Mouse (Mus musculus): Measurements from ENCODE around the gene Wdr5.

The Wdr5 gene

DNA sequence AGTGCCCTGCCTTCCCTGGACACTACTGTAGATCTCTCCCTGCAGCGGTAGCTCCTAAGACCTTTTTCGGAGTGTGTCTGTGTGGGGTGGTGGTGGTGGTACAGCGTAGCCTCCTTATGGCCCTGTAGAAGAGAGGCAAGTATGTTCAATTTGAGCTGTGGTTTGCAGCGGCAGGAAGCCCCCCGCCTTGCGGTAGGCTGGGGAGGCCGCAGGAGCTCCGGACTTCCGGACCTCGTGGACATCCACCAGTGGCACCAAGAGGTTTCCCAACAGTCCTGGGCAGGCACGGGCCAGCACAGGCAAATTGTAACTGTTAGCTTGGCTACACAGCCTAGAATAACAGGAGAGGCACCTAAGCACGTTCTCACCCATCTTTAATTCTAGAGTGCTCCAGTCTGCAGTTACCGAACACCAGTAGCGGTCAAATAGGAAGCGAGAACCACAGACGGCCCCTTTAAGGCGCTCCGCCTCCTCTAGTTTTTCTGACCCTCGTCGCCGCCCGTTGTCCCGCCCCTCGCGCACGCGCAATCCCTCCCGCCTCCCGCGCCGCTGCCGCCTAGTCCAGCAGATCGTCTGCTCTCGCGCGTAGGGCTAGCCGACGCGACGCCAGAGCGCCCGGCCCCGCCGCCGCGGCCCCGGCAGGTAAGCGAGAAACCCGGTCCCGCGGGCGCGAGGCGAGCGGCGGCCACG, at the start of gene Wdr5:
Gene Wdr5 (plus strand): TSS at position 519 of the 690 bp plus-strand sequence.
- DNase-seq: peak; percentile 97

DNA sequence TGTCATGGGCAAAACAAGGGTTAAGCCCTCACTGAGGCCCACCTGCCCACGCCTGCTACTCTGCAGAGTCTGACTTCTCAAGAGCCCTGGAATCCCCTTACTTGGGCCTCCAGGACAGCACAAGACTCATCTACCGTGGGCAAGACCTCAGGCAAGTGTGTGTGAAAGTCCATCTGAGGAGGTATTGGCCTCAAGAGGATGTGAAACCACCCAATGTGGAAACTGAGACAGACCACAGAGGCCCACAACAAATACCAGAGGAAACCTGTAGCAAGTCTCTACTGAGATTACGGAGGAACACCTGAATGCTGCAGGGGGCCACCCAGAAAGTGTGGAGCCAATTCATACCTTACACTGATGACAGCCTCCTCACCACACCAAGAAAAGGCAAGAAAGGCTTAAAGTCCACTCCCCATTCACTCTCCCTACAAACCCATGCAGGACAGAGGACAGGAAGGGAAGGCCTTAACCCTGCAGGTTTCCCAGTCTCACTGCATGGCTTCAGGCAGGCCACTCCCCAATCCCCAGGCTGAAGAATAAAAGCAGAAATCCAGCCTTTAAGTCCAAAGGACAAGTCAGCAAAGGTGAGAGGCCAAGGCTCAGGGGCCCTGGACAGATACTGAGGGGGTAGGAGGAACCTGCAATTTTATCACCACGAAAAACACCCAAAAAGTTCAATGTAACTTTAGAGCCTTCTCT, 45.5 kb upstream of the Wdr5 start:
- no peak for DNase-seq

DNA sequence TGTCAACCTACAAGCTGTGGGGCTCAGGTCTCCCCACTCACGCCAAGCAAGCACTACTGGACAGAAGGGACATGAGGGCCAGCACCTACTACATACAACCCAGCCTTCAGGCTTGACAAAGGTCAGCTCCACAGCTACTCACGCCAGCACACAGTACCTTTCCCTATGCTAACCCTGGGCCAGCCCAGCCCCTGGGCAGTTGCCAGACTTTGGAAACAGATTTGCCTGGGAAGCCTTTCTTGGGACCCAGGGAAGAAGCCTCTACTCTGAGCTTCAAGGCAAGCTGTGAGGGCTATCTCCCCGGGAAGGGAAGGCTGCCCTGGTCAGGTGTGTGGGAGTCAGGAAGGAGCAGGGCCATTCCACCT, 45.0 kb upstream of the Wdr5 start:
- no peak for DNase-seq

DNA sequence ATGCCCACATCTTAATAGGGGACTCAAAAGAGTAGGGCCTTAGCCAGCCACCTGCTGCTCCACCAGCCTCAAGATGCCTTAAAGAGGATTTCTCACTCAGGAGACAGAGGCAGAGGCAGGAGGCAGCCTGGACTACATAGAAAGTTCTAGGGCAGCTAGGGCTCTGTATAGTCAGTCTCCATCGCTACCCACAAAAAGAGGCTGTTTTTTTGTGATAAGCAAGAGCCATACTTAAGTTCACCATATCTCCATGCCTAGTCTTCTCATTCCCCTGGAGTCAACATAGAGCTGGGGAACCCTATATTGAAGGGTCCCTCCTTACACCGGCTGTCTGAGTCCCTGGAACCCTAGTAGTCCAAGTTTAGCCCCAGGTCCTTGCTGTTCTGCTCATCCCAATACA, 44.4 kb upstream of the Wdr5 start:
- no peak for DNase-seq

DNA sequence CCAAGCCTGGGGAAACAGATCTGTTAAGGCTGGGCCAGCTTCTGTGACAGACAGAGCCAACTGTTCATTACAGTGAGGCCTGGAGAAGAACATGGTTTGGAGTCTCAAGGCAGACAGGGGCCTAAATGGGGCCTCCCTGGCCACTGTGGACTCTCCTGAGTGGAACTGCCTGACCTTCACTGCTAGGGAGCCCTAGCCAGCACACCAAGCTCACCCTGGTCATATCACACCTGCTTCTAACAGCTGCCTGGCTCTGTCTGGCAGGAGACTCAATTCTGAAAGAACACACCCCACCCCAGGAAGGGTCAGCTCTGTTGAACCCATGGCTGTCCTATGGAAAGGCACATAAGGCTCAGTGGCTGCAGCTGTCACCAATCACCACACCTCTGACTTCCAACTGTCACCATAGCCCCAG, 43.8 kb upstream of the Wdr5 start:
- DNase-seq: no peak

DNA sequence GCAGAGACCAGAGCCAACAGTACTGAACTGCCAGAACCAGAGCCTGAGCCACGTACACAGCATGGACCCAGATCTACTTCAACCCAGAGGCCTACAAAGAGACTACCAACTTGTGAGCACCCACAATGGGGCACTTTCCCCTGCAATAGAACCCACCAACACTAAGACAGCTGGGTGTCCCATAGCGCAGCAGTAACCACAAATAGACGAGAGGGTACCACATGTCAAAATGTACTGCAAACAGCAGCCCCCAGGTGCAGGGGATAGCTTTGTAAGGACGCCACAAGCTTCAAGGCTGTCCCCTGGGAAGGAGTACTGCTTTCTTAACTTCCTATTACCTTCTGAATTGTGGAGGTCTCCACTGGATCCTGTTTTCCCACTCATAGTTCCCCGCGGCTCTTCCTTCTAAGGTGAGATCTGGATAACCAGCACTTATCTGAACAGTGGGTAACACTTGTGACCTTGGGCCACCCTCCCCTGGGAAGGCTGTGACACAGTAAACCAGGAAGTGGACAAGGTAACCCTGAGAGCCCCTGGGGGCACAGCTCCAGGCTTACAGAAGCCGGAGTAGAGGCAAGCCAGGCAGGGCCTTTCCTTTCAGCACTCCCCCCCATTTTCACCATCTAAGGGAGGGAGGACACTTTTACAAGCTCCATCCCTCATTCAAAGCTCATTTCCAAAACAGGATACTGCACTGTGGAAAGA, 41.7 kb upstream of the Wdr5 start:
- no peak for DNase-seq

DNA sequence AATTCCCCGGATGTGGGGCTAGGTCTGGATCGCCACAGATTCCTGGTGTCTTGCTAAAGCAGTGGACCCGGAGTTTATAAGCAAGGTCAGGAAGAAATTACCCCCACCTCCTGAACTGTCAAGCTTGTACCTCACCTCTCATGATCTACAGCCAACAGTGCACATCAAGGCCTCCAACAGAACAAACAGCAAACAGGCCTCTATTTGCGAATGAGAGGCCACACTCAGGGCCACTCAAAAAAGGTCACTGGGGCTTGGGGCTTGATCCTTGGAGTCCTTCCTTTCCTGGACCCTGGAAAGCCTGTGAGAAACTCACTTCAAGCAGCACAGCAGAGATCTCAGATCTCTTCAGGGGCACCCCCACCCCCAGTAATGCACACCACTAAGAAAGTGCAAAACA, 41.0 kb upstream of the Wdr5 start:
- DNase-seq: no peak

DNA sequence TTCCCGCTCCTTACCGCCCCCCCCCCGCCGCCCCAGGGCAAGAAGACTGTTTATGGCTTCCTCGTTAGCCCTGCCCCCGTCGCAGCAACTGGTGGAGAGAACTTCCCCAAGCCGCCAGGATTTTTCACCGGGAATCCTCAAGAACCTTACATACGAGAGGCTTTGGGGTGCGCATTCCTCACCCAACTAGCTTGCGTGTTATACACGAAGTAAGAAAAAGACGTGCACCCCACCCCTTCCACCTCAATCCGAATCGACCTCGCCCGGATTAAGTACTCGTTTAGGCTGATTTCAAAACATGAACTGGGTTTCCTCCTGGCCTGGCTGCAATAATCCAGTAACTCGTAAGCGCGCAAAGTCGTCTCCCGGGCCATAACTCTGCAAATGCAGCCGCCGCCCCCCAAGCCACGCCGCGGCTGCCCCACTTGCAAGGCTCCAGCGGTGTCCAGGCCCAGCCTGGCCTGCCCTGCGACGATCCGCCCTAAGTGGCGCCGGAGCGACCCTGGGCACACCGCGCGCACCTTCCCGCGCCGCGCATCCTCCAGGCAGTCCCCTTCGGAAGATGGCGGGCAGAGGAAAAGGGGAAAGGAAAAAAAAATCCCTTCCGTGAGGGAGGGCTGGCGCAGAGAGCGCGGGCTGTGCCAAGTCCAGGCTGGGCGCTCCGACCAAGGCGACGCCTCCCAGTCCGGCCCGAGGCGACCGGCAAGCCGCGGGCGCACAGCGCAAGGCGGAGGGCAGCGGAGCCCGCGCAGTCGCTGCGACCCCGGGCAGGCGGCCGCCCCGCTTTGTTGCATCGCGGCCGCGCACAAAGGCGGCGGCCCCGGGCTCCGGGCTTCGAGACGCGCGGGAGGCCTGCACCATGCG, 40.1 kb upstream of the Wdr5 start:
- DNase-seq: peak; percentile 25

DNA sequence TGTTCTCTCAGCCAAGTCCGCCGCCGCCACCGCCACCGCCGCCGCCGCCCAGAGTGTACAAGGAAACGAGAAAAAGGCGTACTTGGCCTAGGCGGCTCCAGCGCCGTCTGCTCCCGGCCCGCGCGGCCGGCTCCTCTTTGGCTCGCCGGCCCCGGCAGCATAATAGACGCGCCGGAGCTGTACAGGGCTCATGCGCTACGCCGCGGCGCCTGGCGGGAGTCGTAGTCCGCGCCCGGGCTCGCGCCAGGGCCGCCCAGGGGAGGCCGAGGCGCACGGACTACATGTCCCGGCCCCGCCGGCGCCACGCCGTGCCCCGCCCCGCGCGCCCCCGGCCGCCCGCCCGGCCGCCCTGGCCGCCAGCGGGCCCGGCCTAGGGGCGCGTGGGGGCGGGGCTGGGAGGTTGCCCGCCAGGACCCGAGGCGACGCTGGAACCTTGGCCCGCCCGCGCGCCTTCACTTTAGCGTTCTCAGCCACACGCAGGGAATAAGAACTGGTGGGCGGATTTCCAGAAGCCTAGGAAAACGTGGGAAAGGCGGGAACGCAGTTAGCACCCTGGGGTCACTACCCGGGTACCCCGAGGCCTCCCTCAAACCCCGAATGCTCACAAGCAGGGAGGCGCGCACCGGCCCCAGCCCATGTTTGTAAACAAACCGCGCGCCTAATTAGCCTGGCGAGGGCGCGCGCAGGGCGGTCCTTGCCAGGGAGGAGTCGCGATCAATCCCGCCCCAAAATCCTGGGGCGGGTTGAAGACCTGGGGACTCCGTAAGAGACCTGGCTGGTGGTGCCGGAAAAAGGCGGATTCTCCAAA, 39.3 kb upstream of the Wdr5 start:
- DNase-seq: peak; percentile 94

DNA sequence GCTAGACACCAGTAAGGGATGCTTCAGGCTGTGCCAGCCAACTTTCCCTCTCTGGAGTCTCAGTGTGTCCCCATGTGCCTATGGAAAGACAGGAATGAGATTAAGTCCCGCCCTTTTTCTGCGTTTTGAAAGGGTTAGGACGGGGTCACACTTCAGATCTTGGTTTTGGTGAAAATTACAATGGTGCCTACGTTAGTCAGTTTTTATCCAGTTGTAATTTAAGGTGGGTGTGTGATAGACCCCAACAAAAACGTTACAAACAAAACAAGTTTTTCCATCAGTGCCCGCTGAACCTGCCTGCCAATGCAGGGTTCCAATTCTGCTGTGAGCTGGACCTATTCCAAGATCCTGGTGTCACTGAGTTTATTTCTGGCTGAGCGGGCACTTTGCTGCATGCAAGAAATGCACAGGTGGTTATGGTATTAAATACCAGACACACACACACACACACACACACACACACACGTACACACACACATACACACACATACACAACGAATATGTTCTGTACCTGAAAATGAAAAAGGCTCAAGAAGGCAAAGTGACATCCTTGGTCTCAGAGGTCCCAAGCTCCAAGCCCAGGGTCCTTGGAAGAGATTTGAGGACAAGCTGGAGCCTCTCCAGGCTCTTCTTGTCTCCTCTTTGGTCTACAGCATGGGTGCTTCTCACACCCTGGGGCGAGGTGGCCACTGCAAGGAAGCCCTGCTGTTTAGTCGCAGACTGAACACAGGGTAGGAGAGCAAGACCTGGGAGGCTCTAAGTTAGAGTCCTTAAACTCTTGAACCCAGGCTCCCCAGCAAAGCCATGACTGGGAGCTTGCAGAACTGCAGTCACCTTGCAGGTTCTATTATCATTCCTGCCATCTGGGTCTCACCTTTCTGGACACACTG, 38.4 kb upstream of the Wdr5 start:
- no peak for DNase-seq

DNA sequence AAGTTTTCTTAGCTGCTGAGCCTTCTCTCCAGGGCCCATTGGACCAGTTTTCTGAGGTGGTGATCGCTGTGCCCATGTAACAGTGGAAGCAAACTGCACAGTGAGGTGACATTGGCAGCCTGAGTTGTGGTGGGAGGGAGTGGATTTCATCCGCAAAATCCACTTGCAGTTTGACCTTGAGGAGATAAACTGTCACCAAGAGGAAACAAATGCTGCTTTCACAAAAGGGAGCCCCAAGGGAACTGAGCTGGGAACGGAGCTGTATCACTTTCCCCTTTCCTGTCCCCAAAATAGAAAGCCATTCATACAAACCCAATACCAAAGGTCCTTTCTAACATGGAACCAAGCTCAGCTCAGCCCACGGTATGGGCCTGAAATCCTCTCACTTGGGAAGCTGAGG, 35.1 kb upstream of the Wdr5 start:
- no peak for DNase-seq

DNA sequence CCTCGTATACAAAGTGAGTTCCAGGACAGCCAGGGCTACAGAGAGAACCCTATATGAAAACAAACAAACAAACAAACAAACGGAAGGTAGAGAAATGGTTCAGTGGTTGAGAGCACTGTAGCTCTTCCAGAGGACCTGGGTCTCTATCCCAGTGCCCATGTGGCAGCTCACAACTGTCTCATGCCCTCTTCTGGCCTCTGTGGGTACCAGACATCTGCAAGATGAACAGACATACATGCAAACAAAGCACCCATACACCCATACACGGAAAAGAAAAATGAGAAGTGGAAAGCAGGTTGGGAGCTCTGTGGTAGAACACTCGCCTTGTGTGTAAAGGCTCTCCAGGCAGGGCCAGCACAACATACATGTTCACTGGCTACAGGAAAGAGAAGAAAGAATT, 34.6 kb upstream of the Wdr5 start:
- DNase-seq: no peak

DNA sequence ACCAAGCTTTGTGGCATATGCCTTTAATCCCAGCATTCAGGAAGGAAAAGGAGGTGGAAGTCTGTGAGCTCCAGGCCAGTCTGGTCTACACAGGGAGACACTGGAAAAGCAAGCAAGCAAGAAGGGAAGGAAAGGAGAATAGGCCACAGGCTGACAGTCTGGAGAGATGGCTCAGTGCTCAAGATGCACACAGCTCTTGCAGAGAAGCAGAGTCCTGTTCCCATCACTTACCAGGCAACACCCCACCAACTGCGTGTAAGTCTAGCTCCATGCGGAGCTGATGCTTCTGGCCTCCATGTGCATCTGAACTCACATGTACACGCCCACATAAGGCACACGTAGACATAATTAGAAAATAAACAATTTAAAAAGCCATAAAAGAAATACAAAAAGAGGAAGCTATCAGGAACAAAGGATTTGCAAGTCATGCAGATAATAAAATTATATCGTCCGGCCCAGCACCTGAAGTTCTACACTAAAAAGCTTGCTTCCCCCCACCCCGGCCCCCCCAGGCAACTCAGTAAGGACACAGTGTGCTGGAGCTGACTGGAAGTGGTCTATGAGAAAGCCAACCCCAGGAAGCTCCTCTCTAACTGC, 32.6 kb upstream of the Wdr5 start:
- DNase-seq: no peak

DNA sequence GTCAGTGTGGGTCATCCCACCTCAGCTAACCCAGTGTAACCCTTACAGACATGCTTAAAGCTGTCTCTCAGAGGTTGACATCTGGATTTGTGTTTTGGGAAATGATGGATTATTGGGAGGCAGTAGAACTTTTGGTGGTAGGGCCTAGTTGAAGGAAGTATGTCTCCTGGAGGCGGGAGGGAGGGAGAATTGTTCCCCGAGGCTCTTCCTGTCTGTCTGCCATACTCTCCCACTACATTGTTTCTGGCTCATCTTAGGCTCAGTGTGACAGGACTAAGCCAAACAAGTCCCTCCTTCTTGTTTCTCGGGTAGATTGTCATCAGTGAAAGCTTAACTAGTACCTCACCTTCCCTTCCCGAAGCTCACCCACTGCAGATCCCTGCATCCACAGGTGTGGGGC, 28.2 kb upstream of the Wdr5 start:
- DNase-seq: no peak

DNA sequence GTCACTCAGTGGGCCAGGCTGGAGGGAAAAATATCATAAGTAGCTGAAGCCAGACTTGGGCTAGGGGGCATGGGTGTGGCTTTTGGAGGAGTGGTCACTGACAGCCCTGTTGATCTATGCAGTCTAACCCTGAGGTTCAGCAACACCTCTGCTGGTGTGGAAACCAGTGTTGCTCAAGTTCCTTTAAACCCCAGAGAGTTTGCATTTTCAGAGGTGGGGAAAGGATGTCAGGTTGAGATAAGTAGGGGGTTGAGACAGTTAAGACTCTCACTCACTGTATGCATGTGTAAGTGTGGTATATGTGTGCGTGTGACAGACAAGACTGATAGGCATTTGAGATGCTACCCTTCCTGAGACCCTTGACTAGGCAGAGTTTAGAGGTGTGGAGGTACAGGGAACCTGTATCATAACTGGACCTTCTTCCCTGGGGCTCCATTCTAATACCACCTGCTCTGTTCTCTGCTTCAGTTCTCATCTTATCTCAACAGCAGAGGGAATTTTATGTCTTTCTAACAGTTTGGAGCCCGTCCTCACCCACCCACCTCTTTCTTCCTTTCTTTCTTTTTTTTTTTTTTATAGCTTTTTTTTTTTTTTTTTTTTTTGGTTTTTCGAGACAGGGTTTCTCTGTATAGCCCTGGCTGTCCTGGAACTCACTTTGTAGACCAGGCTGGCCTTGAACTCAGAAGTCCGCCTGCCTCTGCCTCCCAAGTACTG, 27.5 kb upstream of the Wdr5 start:
- DNase-seq: no peak

DNA sequence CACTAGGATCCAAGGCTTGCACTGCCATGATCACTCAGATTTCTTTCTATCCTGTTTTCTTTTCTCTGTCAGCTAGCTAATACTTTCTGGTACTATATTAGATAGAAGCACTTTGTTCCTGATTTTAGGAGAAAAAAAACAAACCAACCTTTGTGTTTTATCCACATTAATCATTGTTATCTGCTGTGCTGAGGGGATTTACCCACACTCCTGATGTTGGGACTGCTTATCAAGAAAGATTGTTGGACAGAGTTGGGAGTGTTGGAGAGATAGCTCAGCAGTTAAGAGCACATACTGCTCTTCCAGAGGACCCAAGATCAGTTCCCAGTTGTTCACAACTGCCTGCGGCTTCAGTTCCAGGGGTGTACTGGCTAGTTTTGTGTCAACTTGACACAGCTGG, 26.6 kb upstream of the Wdr5 start:
- no peak for DNase-seq

DNA sequence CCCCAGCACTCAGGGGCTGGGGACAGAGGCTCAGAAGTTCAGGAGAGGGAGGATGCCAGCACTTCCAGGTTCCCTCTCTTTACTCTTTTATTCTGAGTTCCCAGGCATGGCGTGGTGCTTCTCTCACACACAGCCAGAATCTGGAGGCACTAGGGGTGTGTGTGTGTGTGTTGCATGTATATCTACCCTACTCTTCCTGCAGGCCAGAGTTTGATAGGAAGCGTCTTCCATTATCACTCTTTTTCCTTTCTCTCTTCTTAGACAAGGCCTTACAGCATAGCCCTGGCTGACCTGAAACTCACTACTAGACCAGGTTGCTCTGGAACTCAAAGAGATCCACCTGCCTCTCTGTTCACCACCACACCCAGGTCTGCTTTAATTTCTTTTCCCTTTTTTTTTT, 24.0 kb upstream of the Wdr5 start:
- DNase-seq: no peak

DNA sequence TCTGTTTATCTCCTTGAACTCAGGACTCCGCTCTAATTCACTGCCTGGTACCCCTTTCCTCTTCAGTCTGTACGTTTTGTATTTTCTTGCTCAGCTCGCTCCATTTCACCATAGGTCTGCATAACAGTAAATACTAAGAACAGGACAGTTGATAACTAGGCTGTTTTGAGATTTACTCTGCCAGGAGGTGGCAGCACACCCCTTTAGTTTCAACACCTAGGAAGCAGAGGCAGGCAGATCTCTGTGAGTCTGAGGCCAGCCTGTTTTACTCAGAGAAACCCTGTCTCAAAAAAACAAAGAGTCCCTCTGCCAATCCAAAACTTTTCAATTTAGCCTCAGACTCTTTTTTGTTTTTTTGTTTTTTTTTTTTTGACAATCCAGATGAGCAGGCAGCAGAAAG, 21.0 kb upstream of the Wdr5 start:
- no peak for DNase-seq

DNA sequence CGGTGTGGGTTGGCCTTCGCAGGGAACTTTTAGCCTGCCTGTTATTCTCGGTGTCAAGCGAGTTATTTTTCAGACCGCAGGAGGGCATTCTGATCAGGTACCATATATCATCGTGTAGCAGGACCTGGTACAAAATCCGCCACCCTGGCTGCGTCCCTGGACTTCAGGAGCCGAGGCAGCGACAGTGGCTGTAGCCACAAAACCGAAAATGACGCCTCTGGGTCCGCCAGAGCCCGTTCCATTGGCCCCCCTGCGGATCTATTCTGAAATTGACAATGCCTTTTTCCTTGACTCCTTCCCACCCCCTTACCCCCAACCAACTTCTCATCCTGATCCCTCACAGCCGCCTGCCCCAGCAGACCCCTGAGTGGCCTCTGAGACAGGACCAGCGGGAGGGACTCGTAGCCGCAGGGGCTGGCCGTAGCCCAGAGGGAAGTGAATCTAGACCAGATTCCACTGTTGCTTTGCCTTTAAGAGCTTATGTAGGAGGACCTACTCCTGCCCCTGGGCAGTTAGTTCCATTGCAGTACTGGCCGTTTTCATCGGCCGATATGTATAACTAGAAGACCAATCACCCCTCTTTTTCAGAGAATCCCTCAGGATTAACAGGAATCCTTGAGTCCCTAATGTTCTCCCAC, 18.4 kb upstream of the Wdr5 start:
- DNase-seq: no peak

All from right cerebral cortex, postnatal 25 days (tissue).